Mouse (Mus musculus): ENCODE results near the gene Mad1l1.

DNA sequence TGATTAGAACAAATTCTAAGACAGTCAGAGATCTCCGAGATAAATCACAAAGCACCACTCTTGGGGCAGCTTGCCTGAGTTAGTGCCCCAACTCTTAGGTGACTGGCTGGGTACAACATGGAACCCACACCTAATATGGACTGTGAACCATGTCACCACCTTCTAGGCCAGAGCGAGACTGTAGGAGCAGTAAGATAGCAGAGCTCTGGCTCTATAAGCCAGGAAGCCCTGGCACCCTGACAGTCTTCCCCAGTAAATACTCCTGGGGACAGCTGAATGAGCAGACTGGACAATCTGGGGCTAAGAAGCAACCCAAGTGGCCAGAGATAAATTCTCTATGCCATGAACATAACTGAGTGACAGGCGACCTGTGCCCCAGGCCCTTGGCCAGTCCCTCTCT lies 81.1 kb downstream of the Mad1l1 start:
- TF ChIP-seq POLR2A (IDR thresholded peaks at IDR 0.05; ENCODE audit: control insufficient read depth in 1 of 2, insufficient read depth in 1 of 2, low read depth in 1 of 2, low read length in 2 of 2, poor library complexity in 1 of 2) = no peak
- no peak for TF ChIP-seq EP300 (IDR thresholded peaks at IDR 0.05; ENCODE audit: low read depth in 1 of 2, low read length in 2 of 2)
- no peak for TF ChIP-seq TCF12 (IDR thresholded peaks at IDR 0.05; ENCODE audit: low read depth, low read length)
- no peak for TF ChIP-seq MEF2A (IDR thresholded peaks at IDR 0.05; ENCODE audit: extremely low read depth, insufficient replicate concordance, low read depth, low read length, poor library complexity, severe bottlenecking)
- TF ChIP-seq ZC3H11A (IDR thresholded peaks at IDR 0.05; ENCODE audit: low read depth, low read length) = no peak
- no peak for TF ChIP-seq E2F4 (IDR thresholded peaks at IDR 0.05; ENCODE audit: borderline replicate concordance, low read depth, low read length)
- TF ChIP-seq POLR2AphosphoS5 (IDR thresholded peaks at IDR 0.05; ENCODE audit: borderline replicate concordance, low read depth, low read length) = no peak
- TF ChIP-seq CTCF (IDR thresholded peaks at IDR 0.05 in 2 of 3, conservative IDR thresholded peaks at IDR 0.05 in 1 of 3; ENCODE audit: control insufficient read depth in 1 of 3, insufficient read depth in 1 of 3, low read depth in 2 of 3, low read length in 3 of 3, poor library complexity in 1 of 3, severe bottlenecking in 1 of 3) = no peak
- TF ChIP-seq RCOR1 (IDR thresholded peaks at IDR 0.05; ENCODE audit: low read depth, low read length) = no peak
- no peak for TF ChIP-seq GATA1 (IDR thresholded peaks at IDR 0.05; ENCODE audit: low read depth, low read length)
- TF ChIP-seq RAD21 (IDR thresholded peaks at IDR 0.05; ENCODE audit: low read depth, low read length) = no peak

Measured in MEL (cell line).